Mouse (Mus musculus) embryonic facial prominence, embryonic 12.5 days (tissue): Measurements from ENCODE around the gene S1pr4. TPM values are rescaled to one million over a fixed set of nuclear protein-coding genes. Genes with fewer than 3 reads are reported as not detected.

ENCODE experiments used
- ATAC-seq: fragments of 200-750 bp; cut with Nextera tagmentation; 2 replicates; pipeline ENCODE4 v1.8.0; 2017; ENCODE audit not compliant: insufficient number of reproducible peaks, insufficient read depth, low FRiP score, low TSS enrichment
- H3K27ac ChIP-seq: fragments of 300-500 bp; sonication (generic); 2 replicates; pipeline ENCODE4 v1.5.1; 2016; ENCODE audit warnings: mild to moderate bottlenecking
- H3K27me3 ChIP-seq: fragments of 300-500 bp; sonication (generic); 2 replicates; pipeline ENCODE4 v1.6.1; 2016; ENCODE audit warnings: mild to moderate bottlenecking, moderate library complexity
- H3K36me3 ChIP-seq: fragments of 300-500 bp; sonication (generic); 2 replicates; pipeline ENCODE4 v1.6.1; 2016; ENCODE audit warnings: mild to moderate bottlenecking
- H3K4me1 ChIP-seq: fragments of 300-500 bp; sonication (generic); 2 replicates; pipeline ENCODE4 v1.6.1; 2016
- H3K4me2 ChIP-seq: fragments of 300-500 bp; sonication (generic); replicated peaks from 2 replicates; pipeline ENCODE4 v1.6.1; 2016; ENCODE audit warnings: mild to moderate bottlenecking, moderate library complexity
- H3K4me3 ChIP-seq: fragments of 300-500 bp; sonication (generic); 2 replicates; pipeline ENCODE4 v1.5.1; 2016; ENCODE audit warnings: mild to moderate bottlenecking
- H3K9ac ChIP-seq: fragments of 300-500 bp; sonication (generic); 2 replicates; pipeline ENCODE4 v1.6.1; 2016; ENCODE audit warnings: mild to moderate bottlenecking, moderate library complexity
- H3K9me3 ChIP-seq: fragments of 300-500 bp; sonication (generic); 2 replicates; pipeline ENCODE4 v1.6.1; 2016; ENCODE audit warnings: mild to moderate bottlenecking, moderate library complexity
- WGBS: fragments of 180-500 bp; shearing (Covaris S2); methylation state at CpG from one replicate; pipeline ENCODE4 v1.1.7; 2016; 5-methylcytosine and 5-hydroxymethylcytosine counted together
- microRNA-seq: library from miRNA; unstranded; fragments of <30 nt; microRNA quantifications from one replicate; pipeline ENCODE4, GENCODE M21; 2017
- polyA plus RNA-seq: library from polyadenylated mRNA; unstranded; fragments of >200 nt; fragmentation: Nextera tagmentation; extraction: Ambion mirVana; gene quantifications from 2 replicates; pipeline ENCODE4 v1.2.1, GENCODE M21; 2016

S1pr4 gene
- polyA plus RNA-seq, 1 experiment from 2014 or later: 0.58 TPM

DNA sequence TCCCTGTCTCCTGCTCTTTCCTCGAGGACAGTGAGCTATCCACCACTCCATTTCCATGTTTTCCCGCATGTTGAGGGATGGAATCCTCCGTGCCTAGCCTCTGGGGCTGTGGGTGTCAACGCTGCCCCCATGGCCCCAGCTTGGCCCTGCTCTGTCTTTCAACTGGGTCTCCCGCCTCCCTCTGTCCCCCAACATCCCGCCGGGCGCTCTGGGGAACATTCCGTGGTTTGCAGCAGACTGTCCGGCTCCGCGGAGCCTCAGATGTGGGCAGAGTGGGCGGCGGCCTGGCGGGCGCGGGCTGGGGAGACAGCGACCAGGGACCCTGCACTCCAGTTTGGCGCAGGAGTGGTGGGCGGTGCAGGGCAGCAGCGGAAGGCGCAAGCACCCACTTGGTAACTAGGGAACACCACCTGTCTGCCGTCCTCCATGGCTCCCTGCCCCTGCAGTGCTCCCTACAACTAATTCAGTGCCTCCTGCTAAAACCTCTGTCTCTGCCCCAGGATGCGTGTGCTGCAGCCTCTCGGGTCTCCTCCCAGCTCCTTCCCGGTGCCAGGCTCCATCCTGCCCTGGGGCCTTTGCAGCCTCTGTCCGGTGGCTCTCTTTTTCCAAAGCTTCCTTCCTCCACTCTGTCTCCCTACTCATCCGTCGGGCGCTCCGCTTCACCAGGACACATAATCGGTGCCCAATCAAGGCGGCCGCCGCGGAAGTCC lies 47.5 kb downstream of the S1pr4 start:
- no peaks in the 10 kb centered on the region; the same call in 1 of the 2 replicates for H3K4me1 ChIP-seq
- no peak overlapping the region for H3K27ac ChIP-seq
- H3K4me3 ChIP-seq: 0 out of 2 replicates have a peak overlapping the region, but pooled peaks have one; percentile 2
- no peaks in the 10 kb centered on the region for H3K36me3 ChIP-seq
- H3K27me3 ChIP-seq: peaks cover 69% of the 10 kb centered on the region
- H3K4me2 ChIP-seq: 0 out of 2 replicates have a peak overlapping the region, but pooled peaks have one; percentile 5
- H3K9ac ChIP-seq: no peak overlapping the region
- 7% methylated on average over 36 of the region's 36 CpGs for WGBS
- H3K9me3 ChIP-seq: no peaks in the 10 kb centered on the region
- no peak for ATAC-seq

DNA sequence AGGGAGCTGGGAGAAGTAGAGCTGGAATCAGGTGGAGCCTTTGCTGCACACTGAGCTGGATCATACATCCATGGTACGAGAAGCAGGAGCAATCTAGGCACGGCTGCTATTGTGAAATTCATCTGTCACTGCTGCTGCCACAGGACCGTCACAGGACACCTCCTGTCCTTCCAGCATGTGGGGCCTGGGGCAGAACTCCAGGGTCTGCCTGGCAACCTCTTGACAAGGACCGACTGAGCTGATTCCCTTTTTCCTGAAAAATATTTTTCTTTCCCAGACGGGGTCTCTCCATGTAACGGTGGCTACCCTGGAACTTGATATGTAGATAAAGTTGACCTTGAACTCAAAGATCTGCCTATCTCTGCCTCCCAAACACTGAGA lies 48.6 kb downstream of the S1pr4 start:
- ATAC-seq: no peak
- Histone ChIP-seq H3K36me3 (no peaks in the 10 kb centered on the region), H3K27me3 (peaks cover 58% of the 10 kb centered on the region), H3K4me2 (no peak overlapping the region), H3K4me1 (no peaks in the 10 kb centered on the region; the same call in 1 of the 2 replicates), H3K9me3 (no peaks in the 10 kb centered on the region), H3K9ac (no peak overlapping the region), H3K27ac (no peak overlapping the region), H3K4me3 (no peak overlapping the region)
- WGBS: 55% methylated on average over 6 of the region's 6 CpGs

DNA sequence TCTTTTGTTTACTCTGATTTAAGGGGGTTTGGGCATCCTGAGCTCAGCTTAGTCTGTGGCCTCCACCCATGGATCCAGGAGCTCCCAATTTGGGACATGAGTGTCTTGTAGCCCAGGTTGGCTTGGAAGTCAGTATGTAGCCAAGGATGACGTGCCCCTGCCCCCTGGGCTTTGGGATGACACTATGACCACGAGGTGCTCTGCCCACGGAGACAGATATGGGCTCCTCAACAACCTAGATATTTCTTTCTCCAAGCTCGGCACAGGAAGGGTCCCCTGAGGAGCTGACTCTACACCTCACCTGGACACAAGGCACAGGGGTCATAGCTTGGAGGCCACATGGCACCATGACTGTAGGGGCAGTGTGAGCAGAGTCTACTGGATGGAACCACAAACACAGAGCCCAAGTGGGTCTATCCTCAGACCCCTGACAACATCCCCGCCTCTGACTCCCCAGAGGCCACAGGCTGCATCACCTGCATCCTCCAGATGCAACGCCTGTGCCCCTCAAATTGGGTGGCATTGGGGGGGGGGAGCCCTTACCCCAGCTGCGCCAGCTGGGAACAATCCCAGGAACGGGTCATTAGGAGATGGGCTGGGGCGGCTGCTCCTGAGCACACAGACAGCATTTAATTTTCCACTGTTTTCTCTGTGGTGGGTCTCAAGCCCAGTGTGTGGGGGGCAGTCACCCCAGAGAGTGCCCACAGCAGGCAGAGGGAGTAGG lies 49.1 kb downstream of the S1pr4 start:
- Histone ChIP-seq H3K4me1 (no peaks in the 10 kb centered on the region; the same call in 1 of the 2 replicates), H3K27me3 (peaks cover 53% of the 10 kb centered on the region), H3K9me3 (no peaks in the 10 kb centered on the region), H3K36me3 (no peaks in the 10 kb centered on the region), H3K4me2 (no peak overlapping the region), H3K27ac (no peak overlapping the region), H3K9ac (no peak overlapping the region; the same call in 1 of the 2 replicates), H3K4me3 (no peak overlapping the region)
- no peak for ATAC-seq
- WGBS: 59% methylated on average over 9 of the region's 9 CpGs

DNA sequence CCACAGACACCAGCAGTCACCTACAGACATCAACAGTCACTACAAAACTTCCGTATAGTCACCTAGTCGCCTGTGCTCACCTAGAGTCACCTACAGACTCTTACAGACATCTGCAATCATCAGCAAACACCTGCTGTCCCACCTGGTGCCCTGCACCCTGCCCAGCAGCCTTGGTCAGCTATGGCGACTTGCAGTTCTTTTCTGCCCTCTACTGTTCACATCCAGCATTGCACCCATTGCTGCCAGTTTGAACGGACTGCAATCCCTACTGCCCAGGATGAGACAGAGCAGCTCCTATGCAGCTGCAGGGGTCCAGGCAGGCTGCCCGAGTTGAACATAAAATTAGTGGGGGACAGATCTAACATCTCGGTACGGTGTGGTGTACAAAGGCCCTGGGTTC lies 49.8 kb downstream of the S1pr4 start:
- no peak for ATAC-seq
- Histone ChIP-seq H3K27ac (no peak overlapping the region), H3K4me2 (no peak overlapping the region), H3K4me1 (no peaks in the 10 kb centered on the region; the same call in 1 of the 2 replicates), H3K36me3 (no peaks in the 10 kb centered on the region), H3K9ac (no peak overlapping the region), H3K27me3 (peaks cover 46% of the 10 kb centered on the region), H3K4me3 (no peak overlapping the region), H3K9me3 (no peaks in the 10 kb centered on the region)
- WGBS: under 1% methylated on average over 7 of the region's 7 CpGs

Small RNAs within 50 kb of the gene (microRNA-seq; reads per million reads assigned to microRNA genes)
- not detected for gene Gm25595

Other genes with a start within 250 kb of the S1pr4 start
- gene Matk, start 247.2 kb downstream of the S1pr4 start, polyA plus RNA-seq: 5.6 and 7.2 TPM in 2 replicates
- gene Mrpl54, start 233.2 kb downstream of the S1pr4 start, polyA plus RNA-seq: 194 and 205 TPM in 2 replicates
- 53.9 and 55.4 TPM in 2 replicates for gene Apba3, start 233.2 kb downstream of the S1pr4 start, polyA plus RNA-seq
- 4.5 and 6.4 TPM in 2 replicates for gene Tjp3, start 208.6 kb downstream of the S1pr4 start, polyA plus RNA-seq
- gene Pip5k1c, start 207.2 kb downstream of the S1pr4 start, polyA plus RNA-seq: 70.1 and 75.3 TPM in 2 replicates
- gene Cactin, start 179.0 kb downstream of the S1pr4 start, polyA plus RNA-seq: 61.0 and 62.2 TPM in 2 replicates
- 2.8 and 3.1 TPM in 2 replicates for gene Tbxa2r, start 171.4 kb downstream of the S1pr4 start, polyA plus RNA-seq
- gene Gipc3, start 156.9 kb downstream of the S1pr4 start, polyA plus RNA-seq: not detected in 2 replicates
- 130 and 132 TPM in 2 replicates for gene Hmg20b, start 149.7 kb downstream of the S1pr4 start, polyA plus RNA-seq
- gene Mfsd12, start 142.6 kb downstream of the S1pr4 start, polyA plus RNA-seq: 13.9 and 14.5 TPM in 2 replicates
- gene 4930404N11Rik, start 134.3 kb downstream of the S1pr4 start, polyA plus RNA-seq: 0.73 and 0.82 TPM in 2 replicates
- gene Fzr1, start 121.6 kb downstream of the S1pr4 start, polyA plus RNA-seq: 140 and 143 TPM in 2 replicates
- gene Dohh, start 115.7 kb downstream of the S1pr4 start, polyA plus RNA-seq: 73.6 and 77.0 TPM in 2 replicates
- 2.9 and 4.1 TPM in 2 replicates for gene Gm48551, start 115.7 kb downstream of the S1pr4 start, polyA plus RNA-seq
- gene Gm48552, start 111.1 kb downstream of the S1pr4 start, polyA plus RNA-seq: 2.0 and 3.8 TPM in 2 replicates
- 3.1 and 3.4 TPM in 2 replicates for gene Smim24, start 107.1 kb downstream of the S1pr4 start, polyA plus RNA-seq
- 46.2 and 50.8 TPM in 2 replicates for gene Nfic, start 44.5 kb downstream of the S1pr4 start, polyA plus RNA-seq
- 2.7 and 3.6 TPM in 2 replicates for gene Celf5, start 17.4 kb downstream of the S1pr4 start, polyA plus RNA-seq
- gene Ncln, start 3.7 kb downstream of the S1pr4 start, polyA plus RNA-seq: 81.9 and 82.9 TPM in 2 replicates
- gene Gna15, start 24.1 kb upstream of the S1pr4 start, polyA plus RNA-seq: 0.86 and 0.97 TPM in 2 replicates
- 82.7 and 83.5 TPM in 2 replicates for gene Gna11, start 45.1 kb upstream of the S1pr4 start, polyA plus RNA-seq
- 523 and 554 TPM in 2 replicates for gene Aes, start 59.4 kb upstream of the S1pr4 start, polyA plus RNA-seq
- 59.2 and 71.1 TPM in 2 replicates for gene Tle2, start 74.4 kb upstream of the S1pr4 start, polyA plus RNA-seq
- 14.4 and 16.2 TPM in 2 replicates for gene Tle6, start 100.9 kb upstream of the S1pr4 start, polyA plus RNA-seq
- 1.6 and 1.7 TPM in 2 replicates for gene BC025920, start 106.1 kb upstream of the S1pr4 start, polyA plus RNA-seq
- gene Sirt6, start 127.7 kb upstream of the S1pr4 start, polyA plus RNA-seq: 55.1 and 55.5 TPM in 2 replicates
- gene Ankrd24, start 128.4 kb upstream of the S1pr4 start, polyA plus RNA-seq: 12.2 and 13.5 TPM in 2 replicates
- 6.1 and 6.3 TPM in 2 replicates for gene Gm10778, start 148.9 kb upstream of the S1pr4 start, polyA plus RNA-seq
- 16.5 and 17.9 TPM in 2 replicates for gene Zfp433, start 204.7 kb upstream of the S1pr4 start, polyA plus RNA-seq